Mouse (Mus musculus) heart, postnatal 14 days (tissue): ENCODE data around the gene Tdrkh. TPM values are rescaled to one million over a fixed set of nuclear protein-coding genes. Genes with fewer than 3 reads are reported as not detected.
A peak's percentile ranks its signal among the peaks of the same experiment; 100 is the strongest.

ENCODE experiments used
- DNase-seq, 2 experiments: peaks; one replicate each; pipeline ENCODE4 v3.0.0; 2021 to 2022
- intact Hi-C: fragments of 180-260 bp; cut with DNase I; formaldehyde crosslinking; loops from one replicate; pipeline ENCODE4 v1.15.1; 2025
- total RNA-seq, 2 experiments: library from RNA; stranded (reverse); gene quantifications; 2 replicates each; pipeline ENCODE4 v1.2.3; 2021

The Tdrkh gene
- total RNA-seq, 2 experiments from 2014 or later = 3.8 to 4.8 TPM

DNA sequence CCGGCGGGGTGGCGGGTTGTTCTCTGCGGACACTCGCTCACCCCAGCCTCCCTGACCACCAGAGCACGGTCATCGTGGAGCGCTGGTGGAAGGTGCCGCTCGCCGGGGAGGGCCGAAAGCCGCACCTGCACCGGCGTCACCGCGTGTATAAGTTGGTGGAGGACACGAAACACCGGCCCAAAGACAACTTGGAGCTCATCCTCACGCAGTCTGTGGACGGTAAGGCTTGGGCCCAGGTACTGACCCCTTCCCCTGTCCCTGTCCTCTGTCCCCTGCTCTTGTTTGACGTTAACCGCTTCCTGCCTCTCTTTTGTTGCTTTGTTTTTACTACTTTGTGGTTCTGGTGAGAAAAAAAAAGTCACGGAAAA lies 30.5 kb downstream of the Tdrkh start, which contains the start of gene Oaz3:
Gene Oaz3 (minus strand): TSS at position 319 of the 368 bp plus-strand sequence.
- no peak for DNase-seq
- intact Hi-C loops = loop anchor here (5.0 kb wide), 1 partner anchor 76 kb away; no protein-coding TSS in a partner anchor

DNA sequence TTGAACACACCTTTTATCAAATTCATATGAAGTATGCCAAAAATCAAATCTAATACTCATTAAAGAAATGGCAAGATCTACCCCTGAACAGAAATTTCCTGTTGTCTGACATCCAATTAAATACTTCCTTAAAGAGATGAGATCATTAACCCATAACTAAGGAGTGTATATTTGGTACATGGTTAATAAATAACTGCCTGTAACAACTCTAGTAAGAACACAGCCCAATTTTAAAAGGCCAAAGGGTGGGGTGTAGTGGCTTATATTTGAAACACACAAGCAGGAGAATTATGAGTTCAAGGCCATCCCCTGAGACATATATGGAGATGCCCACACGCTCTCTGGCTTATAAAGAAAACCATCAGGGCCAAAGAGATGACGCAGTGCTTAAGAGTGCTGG lies 36.3 kb downstream of the Tdrkh start:
- no peak for DNase-seq
- intact Hi-C loops = no loop called here

DNA sequence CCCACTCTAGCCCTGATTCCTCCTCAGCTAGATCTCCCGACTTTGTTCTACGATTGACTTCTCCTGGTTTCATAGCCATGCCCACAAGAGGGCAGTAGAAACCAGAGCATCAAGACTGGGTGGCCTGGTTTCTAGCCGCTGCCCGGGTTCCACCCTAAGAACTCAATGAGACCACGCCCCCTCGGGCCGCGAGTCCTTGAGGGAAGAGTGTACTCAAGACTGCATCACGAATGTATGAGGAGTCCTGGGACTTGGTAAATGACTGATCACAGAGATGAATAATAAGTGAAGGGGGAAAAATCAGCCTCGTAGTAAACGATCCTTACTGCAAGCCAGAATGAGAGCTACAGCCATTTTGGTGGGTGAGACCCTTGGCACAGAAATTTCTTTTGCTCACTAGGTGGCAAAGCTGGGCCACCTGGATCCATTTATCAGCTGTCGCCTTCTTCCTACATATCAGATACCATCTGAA lies 43.5 kb downstream of the Tdrkh start:
- intact Hi-C loops = loop anchor here (1.0 to 5.0 kb wide), 4 partner anchors 46 to 266 kb away; partner anchors contain the start of gene Snx27
- DNase-seq = peak; percentile 78 to 86

- DNase-seq = no peak
These were observed 44.0 kb downstream of the Tdrkh start for GRCm38 (mm10) chr3:94457055-94457454.

DNA sequence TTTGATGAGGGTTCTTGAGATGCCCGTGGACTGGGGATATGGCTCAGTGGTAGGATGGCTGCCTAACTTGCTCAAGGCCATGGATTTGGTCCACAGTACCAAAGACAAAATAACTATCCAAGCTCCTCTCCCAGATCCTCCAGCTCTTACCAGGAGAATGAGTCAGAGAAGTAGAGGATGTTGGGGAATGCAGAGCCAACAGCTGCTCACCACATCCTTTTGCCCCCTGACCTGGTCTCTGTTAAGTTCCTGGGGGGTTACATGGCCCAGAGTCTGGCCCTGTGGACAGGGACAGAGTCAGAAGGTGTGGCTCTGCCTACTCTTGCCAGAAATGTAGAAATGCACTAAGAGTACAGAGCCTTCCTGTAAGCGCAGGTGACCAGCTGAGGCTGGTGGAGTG lies 46.8 kb downstream of the Tdrkh start:
- DNase-seq = no peak
- intact Hi-C loops = loop anchor here (5.0 kb wide), 2 partner anchors 122 to 262 kb away; partner anchors contain the start of gene Snx27

More at GRCm38 (mm10) chr3:94457055-94457454, 44.0 kb downstream of the Tdrkh start:
- intact Hi-C loops = loop anchor here (2.0 to 5.0 kb wide), 3 partner anchors 46 to 265 kb away; partner anchors contain the start of gene Snx27

GRCm38 (mm10) chr3:94463926-94464578 lies 51.0 kb downstream of the Tdrkh start:
- no peak for DNase-seq
- intact Hi-C loops = no loop called here

DNA sequence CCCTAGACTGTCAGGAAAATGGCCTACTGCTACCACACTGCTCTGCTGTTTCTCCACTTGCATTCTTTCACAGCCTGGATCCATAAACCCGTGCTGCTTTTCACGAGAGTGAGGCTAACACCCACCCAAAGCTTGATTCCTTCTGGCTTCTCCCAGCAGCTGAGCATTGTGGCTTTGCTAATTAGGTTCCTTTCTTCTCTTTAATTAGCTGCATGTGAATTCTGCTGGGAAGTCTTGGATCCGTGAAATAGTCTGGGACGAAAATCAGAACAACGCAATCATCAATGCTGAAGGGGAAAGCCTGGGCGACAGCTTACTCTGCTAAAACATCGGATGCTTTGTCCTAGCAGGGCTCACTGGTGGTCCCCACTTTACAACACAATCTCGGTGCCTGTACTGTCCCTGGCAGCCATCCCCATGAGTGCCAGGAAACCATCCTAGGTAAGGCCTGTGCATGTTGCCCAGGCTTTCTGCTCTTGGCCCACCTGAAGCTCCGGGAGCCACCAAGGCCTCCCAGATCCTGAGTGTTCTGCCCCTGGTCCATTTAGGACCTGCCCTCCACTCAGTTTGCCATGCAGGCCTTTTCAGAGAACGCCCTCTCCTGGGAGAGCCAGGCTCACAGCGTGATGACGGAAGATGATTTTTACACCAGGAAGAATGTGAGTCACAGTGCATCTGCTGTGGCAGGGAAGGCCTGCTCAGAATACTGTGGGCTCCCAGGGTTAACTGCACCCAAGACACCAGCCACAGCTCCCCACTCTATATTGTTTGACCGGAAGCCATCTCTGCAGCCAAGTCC lies 52.8 kb downstream of the Tdrkh start:
- DNase-seq = no peak
- intact Hi-C loops = no loop called here

GRCm38 (mm10) chr3:94468931-94469330 lies 55.9 kb downstream of the Tdrkh start:
- intact Hi-C loops = no loop called here
- DNase-seq = no peak

- intact Hi-C loops = no loop called here
- DNase-seq = peak; percentile 29 to 39
These were observed 59.5 kb downstream of the Tdrkh start for GRCm38 (mm10) chr3:94472447-94473114.

GRCm38 (mm10) chr3:94473115-94473505 lies 60.0 kb downstream of the Tdrkh start:
- intact Hi-C loops = no loop called here
- no peak for DNase-seq

GRCm38 (mm10) chr3:94473567-94474232 lies 60.6 kb downstream of the Tdrkh start:
- intact Hi-C loops = no loop called here
- no peak for DNase-seq

DNA sequence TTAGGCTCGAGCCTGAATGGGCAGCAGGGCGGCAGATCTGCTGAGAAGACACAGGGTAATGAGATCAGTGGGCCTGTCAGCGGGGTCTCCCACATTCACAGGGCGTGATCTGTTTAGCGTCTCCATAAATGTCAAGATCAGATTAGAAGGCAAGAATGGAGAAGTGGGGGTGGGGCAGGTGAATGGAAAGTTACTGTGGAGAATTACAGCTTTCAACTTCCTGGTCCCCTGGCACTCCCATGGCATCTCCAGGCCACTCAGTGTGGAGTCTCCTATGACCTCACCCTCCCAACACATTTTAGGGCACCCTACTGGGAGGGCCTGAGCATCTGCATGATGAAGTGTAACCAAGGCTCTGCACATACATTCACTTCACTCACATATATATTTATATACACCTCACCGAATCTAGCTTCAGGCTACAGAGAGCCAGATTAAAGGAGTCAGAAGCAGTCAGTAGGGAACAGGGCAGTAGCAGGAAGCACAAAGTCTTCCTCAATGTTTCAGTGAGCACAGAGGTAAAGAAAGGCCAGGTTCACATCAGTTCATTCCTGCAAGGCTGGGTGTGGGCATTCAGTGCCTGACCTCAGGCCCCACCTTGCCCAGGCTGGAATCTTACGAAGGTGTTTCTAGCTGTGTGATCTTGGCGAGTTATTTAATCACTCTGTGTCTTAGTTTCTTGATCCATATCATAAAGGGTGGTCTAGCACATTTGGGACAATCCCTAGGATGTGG lies 63.4 kb downstream of the Tdrkh start:
- intact Hi-C loops = no loop called here
- no peak for DNase-seq

DNA sequence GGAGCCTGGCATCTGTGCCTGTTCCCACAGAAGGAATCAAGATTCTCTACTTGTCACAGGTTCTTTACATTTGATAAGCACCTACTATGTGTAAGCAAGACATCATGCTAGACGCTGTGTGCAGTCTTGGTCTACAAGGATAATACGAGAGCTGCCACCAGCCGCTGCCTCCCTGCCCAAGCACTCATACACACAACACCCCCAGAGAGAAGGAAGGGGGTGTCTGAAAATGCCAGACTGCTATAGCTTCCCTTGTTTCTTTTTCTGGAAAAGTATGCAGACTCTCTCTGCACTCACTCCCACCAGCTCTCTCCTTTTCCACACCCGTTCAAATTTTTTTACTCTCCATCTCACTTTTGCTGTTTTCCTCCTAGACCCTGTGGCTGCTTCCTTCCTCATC lies 64.4 kb downstream of the Tdrkh start:
- no peak for DNase-seq
- intact Hi-C loops = no loop called here

- no peak for DNase-seq
- intact Hi-C loops = no loop called here
These were observed 64.9 kb downstream of the Tdrkh start, which contains the start of gene Celf3 for GRCm38 (mm10) chr3:94477981-94478422. TSS of gene Celf3 (plus strand) at chr3:94478295.

DNA sequence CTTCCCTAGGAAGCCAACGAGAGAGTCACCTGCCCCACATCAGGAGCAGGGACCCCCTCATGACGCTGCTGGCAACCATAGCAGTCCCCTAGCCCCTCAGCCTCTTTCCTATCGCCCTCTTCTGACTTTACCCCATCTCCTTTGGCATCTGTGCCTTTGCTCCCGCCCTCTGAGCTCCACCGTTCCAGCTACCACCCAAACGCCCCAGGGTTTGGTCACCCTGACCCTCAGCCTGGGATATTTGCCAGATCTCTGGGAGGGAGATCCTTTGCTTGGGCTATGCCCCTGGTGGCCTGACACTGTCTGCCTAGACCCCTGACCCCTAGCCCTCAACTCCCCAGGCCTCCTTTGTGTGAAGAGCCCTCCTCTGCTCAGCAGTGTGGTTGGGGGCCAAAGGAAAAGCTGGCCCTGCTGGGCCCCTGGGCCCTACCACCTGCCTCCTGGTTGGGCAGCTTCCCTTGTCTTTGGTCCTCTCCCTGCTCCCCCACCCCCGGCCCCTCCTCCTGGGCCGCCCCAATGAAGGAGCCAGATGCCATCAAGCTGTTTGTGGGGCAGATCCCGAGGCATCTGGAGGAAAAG lies 65.6 kb downstream of the Tdrkh start:
- DNase-seq = no peak
- intact Hi-C loops = no loop called here

GRCm38 (mm10) chr3:94479564-94479963 lies 66.5 kb downstream of the Tdrkh start:
- peak in 1 of 2 experiments; percentile 26 for DNase-seq

GRCm38 (mm10) chr3:94480291-94480884 lies 67.3 kb downstream of the Tdrkh start, which contains the start of gene Riiad1:
TSS of gene Riiad1 (minus strand) at chr3:94480341.
- intact Hi-C loops = no loop called here
- DNase-seq = no peak

More at GRCm38 (mm10) chr3:94479564-94479963, 66.5 kb downstream of the Tdrkh start:
- intact Hi-C loops = no loop called here

GRCm38 (mm10) chr3:94481429-94481828 lies 68.4 kb downstream of the Tdrkh start:
- no peak for DNase-seq
- intact Hi-C loops = no loop called here
